Mouse (Mus musculus) granulocyte monocyte progenitor cell, adult 5-6 weeks (primary cell): ENCODE measurements at regions not wholly inside any gene's neighbourhood (a gene's known extent, or its start where the extent isn't known, plus 50 kb on each side); places are given as distances from the start of the nearest gene placed in this dataset.

Experiments
- ATAC-seq: replicated peaks from 2 replicates; pipeline ENCODE4 v1.8.0; 2016; ENCODE audit warnings: mild to moderate bottlenecking, moderate TSS enrichment, inconsistent platforms; ENCODE audit not compliant: poor library complexity, severe bottlenecking

- ATAC-seq: no peak; the same call in 1 of the 2 replicates
Observed at GRCm38 (mm10) chr9:57325962-57326361, 63.5 kb upstream of the 1700017B05Rik start.

GRCm38 (mm10) chr9:57319009-57319408 is 56.6 kb upstream of the 1700017B05Rik start:
- peak; percentile 81 for ATAC-seq

GRCm38 (mm10) chr9:57317531-57318201 is 55.3 kb upstream of the 1700017B05Rik start:
- ATAC-seq: peak; percentile 62

GRCm38 (mm10) chr9:57315032-57315660 is 52.7 kb upstream of the 1700017B05Rik start:
- ATAC-seq: no peak

GRCm38 (mm10) chr9:57313876-57314275 is 51.5 kb upstream of the 1700017B05Rik start:
- no peak for ATAC-seq

- ATAC-seq: no peak
Observed at GRCm38 (mm10) chr9:57312521-57312920, 50.1 kb upstream of the 1700017B05Rik start.
